Mouse (Mus musculus): ENCODE measurements around the gene Cyp2c55. TPM values are rescaled to one million over a fixed set of nuclear protein-coding genes. Genes with fewer than 3 reads are reported as not detected.

Cyp2c55 gene
- polyA plus RNA-seq, 1 experiment, result not detected

DNA sequence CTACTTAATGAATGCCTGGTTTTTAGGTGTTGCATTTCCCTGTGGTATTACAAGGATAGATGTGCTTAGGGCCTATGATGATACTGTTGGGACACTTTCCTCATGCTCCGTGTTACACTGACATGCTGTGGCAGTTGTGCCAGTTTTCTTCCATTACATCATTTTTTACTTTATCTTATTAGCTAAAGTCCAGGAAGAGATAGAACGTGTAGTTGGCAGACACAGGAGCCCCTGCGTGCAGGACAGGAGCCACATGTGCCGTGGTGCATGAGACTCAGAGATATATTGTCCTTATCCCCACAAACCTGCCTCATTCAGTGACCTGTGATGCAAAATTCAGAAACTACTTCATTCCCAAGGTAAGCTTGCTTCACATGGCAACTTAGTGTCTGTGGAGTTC is 8.6 kb upstream of the Cyp2c55 start:
- TF ChIP-seq FOSL1 (IDR thresholded peaks at IDR 0.05; ENCODE audit: insufficient read depth, low read length, poor library complexity, severe bottlenecking) (no peak), MYOG (IDR thresholded peaks at IDR 0.05; ENCODE audit: control insufficient read depth, extremely low read depth, insufficient read length) (no peak), CTCF (IDR thresholded peaks at IDR 0.05; ENCODE audit: control insufficient read depth, insufficient read depth, insufficient read length) (no peak), USF1 (IDR thresholded peaks at IDR 0.05; ENCODE audit: low read depth) (no peak), MYOD1 (IDR thresholded peaks at IDR 0.05; ENCODE audit: control insufficient read depth, insufficient read length, low read depth) (no peak), CEBPB (IDR thresholded peaks at IDR 0.05; ENCODE audit: low read depth) (no peak), MAX (IDR thresholded peaks at IDR 0.05) (no peak)
- Histone ChIP-seq H3K79me2 (ENCODE audit: control insufficient read depth, insufficient read depth) (no peaks in the 10 kb centered on the region), H3K4me3 (ENCODE audit: insufficient read depth, poor library complexity, severe bottlenecking) (no peak overlapping the region), H3K79me3 (ENCODE audit: low read depth) (no peaks in the 10 kb centered on the region), H3K36me3 (ENCODE audit: control insufficient read depth, insufficient read depth) (no peaks in the 10 kb centered on the region), H3ac (ENCODE audit: control insufficient read depth, insufficient read length, low read depth) (no peak overlapping the region), H3K27me3 (ENCODE audit: control insufficient read depth, insufficient read depth, insufficient read length) (no peaks in the 10 kb centered on the region)

DNA sequence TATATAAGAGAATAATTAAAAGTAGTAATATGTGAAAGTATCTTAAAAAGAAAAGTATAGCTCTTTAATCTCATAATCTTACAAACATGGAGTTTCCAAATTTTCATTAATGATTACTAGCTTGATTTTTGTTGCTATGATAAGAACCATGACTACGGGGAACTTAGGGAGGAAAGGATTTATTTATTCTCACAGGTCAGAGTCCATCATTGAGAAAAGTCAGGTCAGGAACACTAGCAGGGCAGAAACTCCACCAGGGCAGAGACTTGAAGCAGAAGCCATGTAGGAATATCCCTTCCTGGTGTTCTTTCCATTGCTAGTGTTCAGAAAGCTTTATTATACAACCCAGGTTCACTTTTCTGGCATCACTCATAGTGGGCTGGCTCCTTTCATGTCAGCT is 8.1 kb upstream of the Cyp2c55 start:
- Histone ChIP-seq H3K4me3 (ENCODE audit: insufficient read depth, poor library complexity, severe bottlenecking) (no peak overlapping the region), H3K36me3 (ENCODE audit: control insufficient read depth, insufficient read depth) (no peaks in the 10 kb centered on the region), H3K79me3 (ENCODE audit: low read depth) (no peaks in the 10 kb centered on the region), H3ac (ENCODE audit: control insufficient read depth, insufficient read length, low read depth) (no peak overlapping the region), H3K27me3 (ENCODE audit: control insufficient read depth, insufficient read depth, insufficient read length) (no peaks in the 10 kb centered on the region), H3K79me2 (ENCODE audit: control insufficient read depth, insufficient read depth) (no peaks in the 10 kb centered on the region)
- TF ChIP-seq CTCF (IDR thresholded peaks at IDR 0.05; ENCODE audit: control insufficient read depth, insufficient read depth, insufficient read length) (no peak), MYOG (IDR thresholded peaks at IDR 0.05; ENCODE audit: control insufficient read depth, extremely low read depth, insufficient read length) (no peak), FOSL1 (IDR thresholded peaks at IDR 0.05; ENCODE audit: insufficient read depth, low read length, poor library complexity, severe bottlenecking) (no peak), USF1 (IDR thresholded peaks at IDR 0.05; ENCODE audit: low read depth) (no peak), MAX (IDR thresholded peaks at IDR 0.05) (no peak), MYOD1 (IDR thresholded peaks at IDR 0.05; ENCODE audit: control insufficient read depth, insufficient read length, low read depth) (no peak), CEBPB (IDR thresholded peaks at IDR 0.05; ENCODE audit: low read depth) (no peak)

DNA sequence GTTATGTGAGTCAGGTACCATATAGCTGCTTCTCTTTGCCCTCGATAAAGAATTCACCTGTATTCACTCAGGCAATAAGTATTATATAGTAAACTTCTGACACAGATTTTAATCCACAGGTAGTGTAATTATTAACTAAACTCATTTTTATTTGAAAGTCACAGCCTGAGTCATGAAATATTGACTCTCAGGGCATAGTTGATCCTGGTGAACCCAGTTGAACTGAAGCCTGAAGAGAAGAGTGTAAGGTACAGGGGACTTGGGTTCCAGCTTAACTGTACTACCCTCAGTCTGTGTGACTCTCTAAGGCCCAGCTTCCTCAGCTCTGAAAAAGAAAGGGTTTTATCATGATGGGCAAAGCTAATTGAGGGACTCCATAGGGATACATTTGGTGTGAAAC is 1.7 kb upstream of the Cyp2c55 start:
- no peaks in the 10 kb centered on the region for H3K79me2 ChIP-seq (ENCODE audit: control insufficient read depth, insufficient read depth)
- TF ChIP-seq FOSL1 (IDR thresholded peaks at IDR 0.05; ENCODE audit: insufficient read depth, low read length, poor library complexity, severe bottlenecking) (no peak), MAX (IDR thresholded peaks at IDR 0.05) (no peak)
- H3K36me3 ChIP-seq (ENCODE audit: control insufficient read depth, insufficient read depth), result no peaks in the 10 kb centered on the region
- H3ac ChIP-seq (ENCODE audit: control insufficient read depth, insufficient read length, low read depth), result no peak overlapping the region
- H3K79me3 ChIP-seq (ENCODE audit: low read depth), result no peaks in the 10 kb centered on the region
- no peaks in the 10 kb centered on the region for H3K27me3 ChIP-seq (ENCODE audit: control insufficient read depth, insufficient read depth, insufficient read length)
- H3K4me3 ChIP-seq (ENCODE audit: insufficient read depth, poor library complexity, severe bottlenecking), result no peak overlapping the region

DNA sequence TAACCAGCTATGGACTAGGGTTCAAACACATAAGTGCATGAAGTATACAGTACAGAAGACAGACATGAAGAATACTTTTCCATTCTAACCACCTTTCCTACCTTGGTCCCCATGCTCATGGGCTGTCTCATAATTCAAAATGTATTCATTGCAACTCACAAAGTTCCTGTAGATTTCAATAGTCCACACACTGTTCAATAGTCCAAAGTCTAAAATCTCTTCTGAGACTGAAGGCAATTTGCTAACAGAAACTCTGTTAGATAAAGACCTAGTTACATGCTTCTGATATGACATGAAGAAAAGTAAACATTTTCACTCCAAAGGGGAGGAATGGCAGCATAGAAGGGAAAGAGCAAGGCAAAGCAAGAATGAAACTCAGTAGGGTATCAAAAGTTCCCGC is 51.1 kb downstream of the Cyp2c55 start:
- no peaks in the 10 kb centered on the region for H3K36me3 ChIP-seq (ENCODE audit: control insufficient read depth, insufficient read depth)
- H3ac ChIP-seq (ENCODE audit: control insufficient read depth, insufficient read length, low read depth), result no peak overlapping the region
- no peaks in the 10 kb centered on the region for H3K27me3 ChIP-seq (ENCODE audit: control insufficient read depth, insufficient read depth, insufficient read length)
- TF ChIP-seq MYOD1 (IDR thresholded peaks at IDR 0.05; ENCODE audit: control insufficient read depth, insufficient read length, low read depth) (no peak), CTCF (IDR thresholded peaks at IDR 0.05; ENCODE audit: control insufficient read depth, insufficient read depth, insufficient read length) (no peak), MAX (IDR thresholded peaks at IDR 0.05) (no peak), MYOG (IDR thresholded peaks at IDR 0.05; ENCODE audit: control insufficient read depth, extremely low read depth, insufficient read length) (no peak), CEBPB (IDR thresholded peaks at IDR 0.05; ENCODE audit: low read depth) (no peak), USF1 (IDR thresholded peaks at IDR 0.05; ENCODE audit: low read depth) (no peak)
- H3K79me3 ChIP-seq (ENCODE audit: low read depth), result no peaks in the 10 kb centered on the region
- no peaks in the 10 kb centered on the region for H3K79me2 ChIP-seq (ENCODE audit: control insufficient read depth, insufficient read depth)
- no peak overlapping the region for H3K4me3 ChIP-seq (ENCODE audit: insufficient read depth, poor library complexity, severe bottlenecking)

DNA sequence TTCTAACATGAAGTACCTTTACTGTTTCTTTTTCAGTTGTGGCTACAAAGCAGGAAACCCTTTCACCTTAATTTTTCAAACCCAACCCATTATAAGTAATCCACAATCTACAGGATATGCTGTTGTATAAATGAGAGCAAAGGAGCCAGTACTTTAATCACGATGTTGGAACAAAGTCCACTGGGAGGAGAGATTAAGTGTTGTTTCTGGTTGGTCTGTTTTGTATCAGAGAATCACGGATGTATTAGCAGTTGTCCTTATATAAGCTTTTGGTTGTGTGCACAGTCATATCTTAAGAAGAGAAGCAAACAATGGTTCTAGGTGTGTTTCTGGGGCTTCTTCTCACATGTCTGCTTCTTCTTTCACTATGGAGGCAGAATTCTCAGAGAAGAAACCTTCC is 53.9 kb downstream of the Cyp2c55 start, which contains the start of gene Cyp2c65:
Gene Cyp2c65, plus strand, starts transcription at position 297 of the 400 bp plus-strand sequence.
- TF ChIP-seq MYOG (IDR thresholded peaks at IDR 0.05; ENCODE audit: control insufficient read depth, extremely low read depth, insufficient read length) (no peak), MAX (IDR thresholded peaks at IDR 0.05) (no peak), USF1 (IDR thresholded peaks at IDR 0.05; ENCODE audit: low read depth) (no peak), CTCF (IDR thresholded peaks at IDR 0.05; ENCODE audit: control insufficient read depth, insufficient read depth, insufficient read length) (no peak), CEBPB (IDR thresholded peaks at IDR 0.05; ENCODE audit: low read depth) (no peak), FOSL1 (IDR thresholded peaks at IDR 0.05; ENCODE audit: insufficient read depth, low read length, poor library complexity, severe bottlenecking) (no peak)
- H3K79me2 ChIP-seq (ENCODE audit: control insufficient read depth, insufficient read depth), result no peaks in the 10 kb centered on the region
- H3K79me3 ChIP-seq (ENCODE audit: low read depth), result no peaks in the 10 kb centered on the region
- no peak within 1 kb of the TSS for H3ac ChIP-seq (ENCODE audit: control insufficient read depth, insufficient read length, low read depth)
- H3K27me3 ChIP-seq (ENCODE audit: control insufficient read depth, insufficient read depth, insufficient read length), result no peaks in the 10 kb centered on the region
- no peaks in the 10 kb centered on the region for H3K36me3 ChIP-seq (ENCODE audit: control insufficient read depth, insufficient read depth)
- H3K4me3 ChIP-seq (ENCODE audit: insufficient read depth, poor library complexity, severe bottlenecking), result no peak within 1 kb of the TSS

Small RNAs within 50 kb of the gene (microRNA-seq; reads per million reads assigned to microRNA genes)
- not detected for gene Gm23800 (ENCODE audit: borderline microRNAs expressed)

Other genes with a start within 250 kb of the Cyp2c55 start
- 4.4 TPM for gene Noc3l, start 187.8 kb upstream of the Cyp2c55 start, polyA plus RNA-seq (2012; fragmentation: generic; extraction: Trizol)
- 0.13 TPM for gene Tbc1d12, start 170.4 kb upstream of the Cyp2c55 start, polyA plus RNA-seq (2012; fragmentation: generic; extraction: Trizol)
- gene Hells, start 76.1 kb upstream of the Cyp2c55 start, polyA plus RNA-seq (2012; fragmentation: generic; extraction: Trizol), result 9.1 TPM
- not detected for gene Cyp2c65, start 54.0 kb downstream of the Cyp2c55 start, polyA plus RNA-seq (2012; fragmentation: generic; extraction: Trizol)
- not detected for gene Cyp2c66, start 106.9 kb downstream of the Cyp2c55 start, polyA plus RNA-seq (2012; fragmentation: generic; extraction: Trizol)

Measured in C2C12 (cell line).